Mouse (Mus musculus) heart, embryonic 10.5 days (tissue): ENCODE results near the gene Actl7a. TPM values are rescaled to one million over a fixed set of nuclear protein-coding genes. Genes with fewer than 3 reads are reported as not detected.
A peak's percentile ranks its signal among the peaks of the same experiment; 100 is the strongest.

ENCODE experiments used
- DNase-seq: peaks from one replicate; pipeline ENCODE4 v3.0.0-alpha.2; 2017; ENCODE audit warnings: low spot score
- H3K27ac ChIP-seq: fragments of 300-500 bp; sonication (generic); 2 replicates; pipeline ENCODE4 v1.5.1; 2016; ENCODE audit warnings: mild to moderate bottlenecking
- H3K27me3 ChIP-seq: fragments of 300-500 bp; sonication (generic); 2 replicates; pipeline ENCODE4 v1.6.1; 2016; ENCODE audit warnings: mild to moderate bottlenecking; ENCODE audit not compliant: poor library complexity, insufficient read depth, severe bottlenecking
- H3K36me3 ChIP-seq: fragments of 300-500 bp; sonication (generic); 2 replicates; pipeline ENCODE4 v1.6.1; 2016; ENCODE audit warnings: mild to moderate bottlenecking, moderate library complexity
- H3K4me1 ChIP-seq: fragments of 300-500 bp; sonication (generic); 2 replicates; pipeline ENCODE4 v1.6.1; 2016; ENCODE audit warnings: mild to moderate bottlenecking
- H3K4me3 ChIP-seq: fragments of 300-500 bp; sonication (generic); 2 replicates; pipeline ENCODE4 v1.5.1; 2016; ENCODE audit warnings: mild to moderate bottlenecking, moderate library complexity
- H3K9me3 ChIP-seq: fragments of 300-500 bp; sonication (generic); 2 replicates; pipeline ENCODE4 v1.6.1; 2016; ENCODE audit warnings: mild to moderate bottlenecking, moderate library complexity
- WGBS: fragments of 180-500 bp; shearing (Covaris S2); methylation state at CpG from one replicate; pipeline ENCODE4 v1.1.7; 2016; 5-methylcytosine and 5-hydroxymethylcytosine counted together
- polyA plus RNA-seq: library from polyadenylated mRNA; unstranded; fragments of >200 nt; fragmentation: Nextera tagmentation; extraction: Ambion mirVana; gene quantifications from 2 replicates; pipeline ENCODE4 v1.2.1, GENCODE M21; 2016

Actl7a gene
- not detected in 2 replicates for polyA plus RNA-seq

DNA sequence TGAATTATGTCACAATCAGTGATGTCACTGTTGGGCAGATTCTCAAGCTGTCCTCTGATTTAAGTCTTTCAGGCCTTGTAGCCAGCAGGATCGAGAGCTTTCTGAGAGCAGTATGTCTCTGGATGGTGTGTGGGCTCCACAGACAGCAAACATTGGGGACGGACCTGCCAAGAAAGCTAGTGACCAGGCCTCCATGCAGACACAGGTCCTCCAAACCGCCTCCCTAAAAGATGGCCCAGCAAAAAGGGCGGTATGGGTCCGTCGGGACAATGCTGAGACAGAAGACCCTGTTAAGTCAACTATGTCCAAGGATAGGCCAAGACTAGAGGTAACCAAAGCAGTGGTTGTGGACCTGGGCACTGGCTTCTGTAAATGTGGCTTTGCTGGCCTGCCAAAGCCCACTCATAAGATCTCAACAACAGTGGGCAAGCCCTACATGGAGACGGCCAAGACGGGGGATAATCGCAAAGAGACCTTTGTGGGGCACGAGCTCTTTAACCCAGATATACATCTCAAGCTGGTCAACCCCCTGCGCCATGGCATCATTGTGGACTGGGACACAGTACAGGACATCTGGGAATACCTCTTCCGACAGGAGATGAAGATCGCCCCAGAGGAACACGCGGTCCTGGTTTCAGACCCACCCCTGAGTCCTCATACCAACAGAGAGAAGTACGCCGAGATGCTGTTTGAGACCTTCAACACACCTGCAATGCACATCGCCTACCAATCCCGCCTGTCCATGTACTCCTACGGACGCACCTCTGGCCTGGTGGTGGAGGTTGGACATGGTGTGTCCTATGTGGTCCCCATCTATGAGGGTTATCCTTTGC is at the start of gene Actl7a:
TSS of gene Actl7a (plus strand) at position 51 of the 833 bp plus-strand sequence.
- no peak for DNase-seq
- H3K27ac ChIP-seq = no peak within 1 kb of the TSS
- peaks cover 7% of the 10 kb centered on the region; the same call in 1 of the 2 replicates for H3K4me1 ChIP-seq
- 95% methylated on average over 21 of the region's 21 CpGs for WGBS
- no peaks in the 10 kb centered on the region for H3K9me3 ChIP-seq
- no peak within 1 kb of the TSS for H3K4me3 ChIP-seq
- peaks cover 39% of the 10 kb centered on the region for H3K36me3 ChIP-seq
- no peaks in the 10 kb centered on the region for H3K27me3 ChIP-seq

DNA sequence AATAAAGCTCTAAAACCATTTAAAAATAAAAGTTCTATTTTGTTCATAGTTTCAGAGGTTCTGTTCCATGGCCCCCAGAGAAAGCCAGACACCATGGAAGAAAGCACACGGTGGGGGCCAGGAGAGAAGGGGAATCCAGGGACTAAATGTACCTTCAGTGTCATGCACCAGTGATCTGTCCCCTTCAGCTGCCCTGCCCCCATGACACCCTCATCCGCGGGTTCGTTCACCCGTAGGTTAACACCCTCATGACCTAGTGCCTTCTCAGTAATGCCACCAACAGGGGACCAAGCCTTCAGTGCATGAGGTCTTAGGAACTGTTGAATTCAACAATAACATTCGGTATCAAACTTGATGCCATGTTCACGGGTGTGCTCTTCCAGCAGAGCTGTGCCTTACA is 46.8 kb upstream of the Actl7a start:
- no peak overlapping the region for H3K4me3 ChIP-seq
- 79% methylated on average over 7 of the region's 7 CpGs for WGBS
- no peaks in the 10 kb centered on the region for H3K27me3 ChIP-seq
- no peaks in the 10 kb centered on the region for H3K36me3 ChIP-seq
- H3K27ac ChIP-seq = no peak overlapping the region
- no peaks in the 10 kb centered on the region for H3K9me3 ChIP-seq
- DNase-seq = no peak
- H3K4me1 ChIP-seq = no peaks in the 10 kb centered on the region; the same call in 1 of the 2 replicates

DNA sequence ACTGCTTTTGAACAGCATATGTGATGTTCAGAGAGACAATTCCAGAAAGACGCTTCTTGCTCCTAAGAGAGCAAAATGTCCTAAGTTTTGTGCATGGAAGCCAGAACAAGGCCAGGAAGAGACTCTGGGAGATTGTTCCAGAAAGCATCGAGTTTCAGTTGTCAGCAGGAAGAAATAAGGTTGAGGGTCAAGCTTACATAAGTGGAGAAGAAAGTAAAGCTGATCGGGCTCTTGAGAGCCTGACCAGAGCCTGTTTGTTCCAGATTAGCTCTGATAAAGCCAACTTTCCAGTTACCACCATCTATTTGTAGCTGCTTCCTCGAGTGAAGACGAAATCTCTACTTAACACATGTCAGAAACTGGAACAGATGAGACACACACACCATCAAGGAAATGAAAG is 44.5 kb upstream of the Actl7a start:
- H3K27me3 ChIP-seq = no peaks in the 10 kb centered on the region
- H3K36me3 ChIP-seq = no peaks in the 10 kb centered on the region
- peaks cover 4% of the 10 kb centered on the region for H3K4me1 ChIP-seq
- no peaks in the 10 kb centered on the region for H3K9me3 ChIP-seq
- WGBS = 15% methylated on average over 5 of the region's 5 CpGs
- no peak overlapping the region for H3K27ac ChIP-seq
- H3K4me3 ChIP-seq = no peak overlapping the region
- no peak for DNase-seq

- H3K27me3 ChIP-seq = 0 out of 2 replicates have a peak, but pooled peaks cover 6% of the 10 kb centered on the region
- no peak overlapping the region for H3K4me3 ChIP-seq
- no peak overlapping the region for H3K27ac ChIP-seq
- no peaks in the 10 kb centered on the region for H3K9me3 ChIP-seq
- no peak for DNase-seq
- 37% methylated on average over 10 of the region's 10 CpGs for WGBS
- H3K36me3 ChIP-seq = no peaks in the 10 kb centered on the region
- H3K4me1 ChIP-seq = peaks cover 5% of the 10 kb centered on the region
These were observed 41.0 kb upstream of the Actl7a start for GRCm38 (mm10) chr4:56702234-56702633.

DNA sequence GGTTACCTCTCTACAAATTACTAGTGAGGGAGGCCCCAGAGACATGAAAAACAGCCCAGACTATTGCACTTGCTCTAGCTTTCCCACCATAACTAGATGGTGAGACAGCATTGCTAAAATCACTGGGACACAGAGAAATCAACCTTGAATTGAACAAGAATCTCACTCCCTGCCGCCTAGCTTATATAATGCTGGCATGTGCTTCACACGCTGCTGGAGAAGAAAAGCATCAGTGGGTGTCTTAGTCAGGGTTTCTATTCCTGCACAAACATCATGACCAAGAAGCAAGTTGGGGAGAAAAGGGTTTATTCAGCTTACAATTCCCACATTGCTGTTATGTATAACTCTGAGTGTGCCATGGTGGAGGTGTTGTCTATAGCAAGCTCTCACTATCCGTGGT is 30.1 kb upstream of the Actl7a start:
- WGBS = 87% methylated on average over 3 of the region's 3 CpGs
- Histone ChIP-seq H3K27me3 (no peaks in the 10 kb centered on the region), H3K27ac (no peak overlapping the region), H3K36me3 (no peaks in the 10 kb centered on the region), H3K4me1 (peaks cover 14% of the 10 kb centered on the region), H3K9me3 (no peaks in the 10 kb centered on the region), H3K4me3 (no peak overlapping the region)
- no peak for DNase-seq

DNA sequence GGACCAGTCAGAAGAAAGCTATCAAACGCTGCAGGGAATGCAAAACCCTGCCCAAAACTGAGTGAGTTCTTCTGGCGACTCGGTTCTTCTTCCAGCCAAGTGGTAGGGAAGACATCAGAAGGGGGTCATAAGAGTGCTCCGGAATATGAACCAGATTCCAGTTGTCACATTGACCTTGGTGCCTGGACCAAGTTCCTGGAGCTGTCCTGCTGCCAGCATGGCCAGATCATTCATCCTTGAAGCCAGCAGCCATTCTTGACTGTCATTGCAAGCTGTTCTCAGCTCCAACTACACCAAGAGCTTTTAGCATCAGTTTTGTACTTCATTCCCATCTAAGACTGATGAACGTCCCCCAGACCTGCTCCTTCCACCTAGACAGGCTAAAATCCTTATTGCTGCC is 26.4 kb upstream of the Actl7a start:
- Histone ChIP-seq H3K27me3 (no peaks in the 10 kb centered on the region), H3K4me1 (peaks cover 32% of the 10 kb centered on the region), H3K4me3 (no peak overlapping the region), H3K36me3 (no peaks in the 10 kb centered on the region), H3K27ac (no peak overlapping the region), H3K9me3 (no peaks in the 10 kb centered on the region)
- no peak for DNase-seq
- WGBS = 66% methylated on average over 5 of the region's 5 CpGs

DNA sequence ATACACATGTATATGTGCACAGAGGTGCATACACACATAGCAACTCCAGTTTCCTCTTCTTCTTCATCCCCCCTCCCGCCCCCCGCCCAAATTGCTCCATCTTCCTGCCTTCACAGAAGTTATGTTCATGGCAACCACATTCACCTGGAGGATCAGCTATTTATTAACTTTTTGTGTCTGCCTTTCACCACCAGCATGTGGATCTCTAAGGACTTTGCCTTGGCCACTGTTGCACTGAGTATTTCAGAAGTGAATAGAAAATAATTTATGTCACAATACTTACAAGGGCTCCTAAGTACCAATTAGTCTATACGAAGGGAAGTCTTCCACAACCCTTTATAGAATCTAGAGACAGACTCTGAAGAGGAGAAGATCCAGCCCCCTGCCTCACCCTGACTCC is 25.3 kb upstream of the Actl7a start:
- H3K27ac ChIP-seq = peak overlapping the region; percentile 81
- H3K9me3 ChIP-seq = no peaks in the 10 kb centered on the region
- 84% methylated on average over 3 of the region's 3 CpGs for WGBS
- DNase-seq = no peak
- no peak overlapping the region for H3K4me3 ChIP-seq
- H3K36me3 ChIP-seq = no peaks in the 10 kb centered on the region
- H3K4me1 ChIP-seq = peaks cover 42% of the 10 kb centered on the region
- H3K27me3 ChIP-seq = no peaks in the 10 kb centered on the region

GRCm38 (mm10) chr4:56718573-56719442 is 24.4 kb upstream of the Actl7a start:
- peak overlapping the region; percentile 81 for H3K27ac ChIP-seq
- H3K27me3 ChIP-seq = no peaks in the 10 kb centered on the region

DNA sequence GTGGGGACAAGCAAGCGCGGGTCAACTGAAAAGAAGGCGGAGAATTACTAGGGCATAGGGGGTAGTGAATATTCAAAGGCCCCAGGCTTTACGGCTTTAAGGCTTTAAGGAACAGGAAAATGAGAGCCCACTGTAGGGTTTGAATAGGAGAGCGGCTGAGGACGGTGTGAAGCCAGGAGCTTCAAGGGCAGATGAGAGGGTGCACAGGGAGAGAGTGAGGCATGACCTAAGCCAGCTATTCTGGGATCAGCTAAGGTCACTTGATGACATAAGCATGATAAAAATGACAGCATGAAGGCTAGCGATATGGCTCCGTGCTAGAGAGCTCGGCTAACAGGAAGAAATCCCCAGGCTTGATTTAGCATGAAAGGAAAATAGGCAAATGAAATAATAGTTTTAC is 23.8 kb upstream of the Actl7a start:
- H3K27me3 ChIP-seq = no peaks in the 10 kb centered on the region
- H3K36me3 ChIP-seq = no peaks in the 10 kb centered on the region
- H3K27ac ChIP-seq = peak overlapping the region; percentile 81
- H3K4me1 ChIP-seq = peaks cover 42% of the 10 kb centered on the region
- peak; percentile 73 for DNase-seq
- 33% methylated on average over 9 of the region's 9 CpGs for whole genome bisulfite sequencing
- H3K4me3 ChIP-seq = peak overlapping the region; percentile 18; the same call in 1 of the 2 replicates
- H3K9me3 ChIP-seq = no peaks in the 10 kb centered on the region

More at GRCm38 (mm10) chr4:56718573-56719442, 24.4 kb upstream of the Actl7a start:
- Histone ChIP-seq H3K36me3 (no peaks in the 10 kb centered on the region), H3K9me3 (no peaks in the 10 kb centered on the region), H3K4me3 (no peak overlapping the region), H3K4me1 (peaks cover 42% of the 10 kb centered on the region)
- WGBS = 44% methylated on average over 12 of the region's 12 CpGs
- peak; percentile 45 for DNase-seq

DNA sequence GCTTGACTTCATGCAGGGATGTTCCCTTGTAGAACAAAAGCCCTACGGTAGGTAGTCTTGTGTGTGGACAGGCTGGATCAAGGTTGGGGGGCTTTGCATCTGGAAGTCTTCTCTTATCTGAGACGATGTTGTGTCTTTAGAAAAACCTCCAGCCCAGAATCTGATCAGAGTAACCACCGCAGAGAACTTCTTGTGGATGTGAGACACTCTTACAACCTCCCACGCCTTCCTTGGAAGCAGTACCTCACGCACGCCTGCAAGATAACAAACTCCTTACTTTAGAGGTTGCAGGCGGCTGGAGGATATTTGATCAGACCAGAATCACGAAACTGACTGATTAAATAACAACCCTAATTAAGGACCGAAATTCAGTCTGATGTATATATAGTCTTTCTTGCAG is 22.8 kb upstream of the Actl7a start:
- DNase-seq = peak; percentile 55
- WGBS = 51% methylated on average over 9 of the region's 9 CpGs
- no peaks in the 10 kb centered on the region for H3K9me3 ChIP-seq
- no peaks in the 10 kb centered on the region for H3K27me3 ChIP-seq
- H3K4me1 ChIP-seq = peaks cover 42% of the 10 kb centered on the region
- H3K4me3 ChIP-seq = no peak overlapping the region
- no peaks in the 10 kb centered on the region for H3K36me3 ChIP-seq
- peak overlapping the region; percentile 81; the same call in 1 of the 2 replicates for H3K27ac ChIP-seq

GRCm38 (mm10) chr4:56721469-56721868 is 21.7 kb upstream of the Actl7a start:
- Histone ChIP-seq H3K4me3 (no peak overlapping the region), H3K4me1 (peaks cover 42% of the 10 kb centered on the region), H3K9me3 (no peaks in the 10 kb centered on the region), H3K36me3 (no peaks in the 10 kb centered on the region), H3K27me3 (no peaks in the 10 kb centered on the region), H3K27ac (no peak overlapping the region)
- peak; percentile 70 for DNase-seq
- 30% methylated on average over 3 of the region's 3 CpGs for WGBS

DNA sequence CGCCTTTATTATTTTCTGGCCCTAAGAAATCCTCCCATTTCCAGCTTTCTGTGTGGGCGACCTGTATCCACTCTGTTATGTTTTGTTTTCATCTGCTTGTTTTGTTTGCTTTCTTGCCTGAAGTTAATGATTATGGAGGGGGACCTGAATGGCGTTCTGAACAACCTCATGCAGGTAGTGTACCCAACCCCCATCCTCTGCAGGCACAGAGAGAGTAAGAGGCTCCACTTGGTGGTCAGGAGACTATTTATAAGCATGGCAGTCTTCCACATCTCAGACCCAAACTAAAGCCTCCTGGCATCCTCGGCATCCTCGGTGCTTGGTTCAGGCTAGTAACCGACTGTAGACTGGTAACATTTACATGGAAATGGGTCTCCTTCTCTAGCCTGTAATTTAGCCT is 20.9 kb upstream of the Actl7a start:
- DNase-seq = peak; percentile 55
- peaks cover 42% of the 10 kb centered on the region for H3K4me1 ChIP-seq
- H3K27me3 ChIP-seq = no peaks in the 10 kb centered on the region
- H3K4me3 ChIP-seq = no peak overlapping the region
- H3K9me3 ChIP-seq = no peaks in the 10 kb centered on the region
- H3K36me3 ChIP-seq = no peaks in the 10 kb centered on the region
- H3K27ac ChIP-seq = no peak overlapping the region
- WGBS = 68% methylated on average over 6 of the region's 6 CpGs

DNA sequence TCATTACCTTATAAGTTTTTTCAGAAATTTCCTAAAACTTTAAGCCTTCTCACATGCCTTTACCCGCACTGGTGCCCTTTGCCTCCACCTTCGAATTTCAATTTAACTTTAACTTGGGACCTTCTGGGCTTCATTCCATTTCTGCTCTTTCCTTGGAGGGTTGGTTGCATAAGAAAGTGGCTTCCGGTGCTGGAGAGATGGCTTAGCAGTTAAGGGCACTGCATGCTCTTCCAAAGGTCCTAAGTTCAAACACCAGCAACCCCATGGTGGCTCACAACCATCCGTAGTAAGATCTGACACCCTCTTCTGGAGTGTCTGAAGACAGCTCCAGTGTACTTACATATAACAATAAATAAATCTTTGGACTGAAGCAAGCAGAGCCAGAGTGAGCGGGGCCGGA is 20.0 kb upstream of the Actl7a start:
- DNase-seq = no peak
- no peak overlapping the region for H3K27ac ChIP-seq
- H3K4me3 ChIP-seq = no peak overlapping the region
- H3K36me3 ChIP-seq = no peaks in the 10 kb centered on the region
- H3K9me3 ChIP-seq = peaks cover 2% of the 10 kb centered on the region; the same call in 1 of the 2 replicates
- no peaks in the 10 kb centered on the region for H3K27me3 ChIP-seq
- 88% methylated on average over 6 of the region's 6 CpGs for WGBS
- H3K4me1 ChIP-seq = peaks cover 40% of the 10 kb centered on the region
